Mouse (Mus musculus): ENCODE results near the gene Zswim1.

DNA sequence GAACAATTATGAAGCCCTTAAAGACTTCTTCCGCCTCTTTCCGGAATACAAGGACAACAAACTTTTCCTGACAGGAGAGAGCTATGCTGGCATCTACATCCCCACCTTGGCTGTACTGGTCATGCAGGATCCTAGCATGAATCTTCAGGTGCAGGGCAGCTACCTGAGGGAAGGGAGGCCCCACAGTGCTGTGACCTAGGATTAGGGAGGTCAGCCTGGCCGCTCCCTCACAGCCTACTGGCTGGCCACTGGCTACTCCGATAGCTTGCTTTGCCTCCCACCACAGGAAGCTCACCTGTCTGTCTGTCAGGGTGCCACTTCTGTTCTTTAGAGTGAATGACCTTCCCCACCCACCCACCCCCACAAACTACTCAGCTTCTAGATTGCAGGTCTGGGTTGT is 12.7 kb downstream of the Zswim1 start:
- TF ChIP-seq CTCF (IDR thresholded peaks at IDR 0.05; ENCODE audit: low read depth) (no peak), EP300 (IDR thresholded peaks at IDR 0.05; ENCODE audit: low read depth) (no peak)
